Mouse (Mus musculus) myocyte (in vitro differentiated cells): ENCODE measurements around the gene Abcg4.
A peak's percentile ranks its signal among the peaks of the same experiment; 100 is the strongest.

ENCODE experiments used
- MAX ChIP-seq: IDR thresholded peaks from one replicate; pipeline ENCODE4 v1.6.1; 2011; ENCODE audit warnings: low read depth, mild to moderate bottlenecking, control low read depth
- POLR2A ChIP-seq: IDR thresholded peaks from one replicate; pipeline ENCODE4 v1.6.1; 2011; ENCODE audit warnings: low read depth, mild to moderate bottlenecking, control low read depth, moderate library complexity; ENCODE audit not compliant: insufficient read length
- USF1 ChIP-seq: IDR thresholded peaks from one replicate; pipeline ENCODE4 v1.6.1; 2011; ENCODE audit warnings: low read depth, mild to moderate bottlenecking, control low read depth, moderate library complexity

DNA sequence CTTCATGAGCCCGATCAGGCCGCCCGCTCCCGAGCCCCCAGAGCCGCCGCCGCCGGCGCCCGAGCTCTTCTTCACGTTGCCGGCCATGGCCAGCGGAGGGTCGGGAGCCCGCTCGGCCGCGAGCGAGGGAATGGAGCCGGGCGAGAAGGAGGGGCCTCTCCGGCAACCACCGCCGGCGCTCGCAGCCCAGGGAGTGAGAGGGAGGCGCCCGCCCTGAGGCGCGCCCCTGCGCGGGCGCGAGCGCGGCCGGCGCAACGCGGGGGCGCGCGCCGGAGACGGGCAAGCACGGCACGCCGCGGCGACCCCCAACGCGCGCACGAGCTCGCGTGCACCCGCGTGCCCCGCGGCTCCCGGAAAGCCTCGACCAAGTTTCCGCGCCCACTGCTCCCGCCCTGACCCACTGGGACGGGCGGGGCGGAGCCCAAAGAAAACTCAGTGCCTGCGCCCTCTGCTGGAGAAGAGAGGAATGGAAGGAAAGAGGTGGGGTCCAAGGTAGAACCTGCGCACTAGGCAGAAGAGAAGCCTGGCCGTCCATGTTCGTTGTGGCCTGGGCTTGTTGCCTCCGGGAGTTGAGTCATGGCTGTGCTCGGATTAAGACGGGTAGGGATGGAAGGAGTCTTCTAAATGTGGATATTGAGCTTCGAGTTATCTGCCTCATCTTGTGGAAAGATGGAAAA lies 54.5 kb downstream of the Abcg4 start, which contains the start of gene Cbl:
- TF ChIP-seq USF1 (no peak), POLR2A (peak; percentile 66), MAX (no peak)
